Mouse (Mus musculus) adrenal gland, postnatal 10 days (tissue): ENCODE measurements around the gene Prr3. TPM values are rescaled to one million over a fixed set of nuclear protein-coding genes. Genes with fewer than 3 reads are reported as not detected.
A peak's percentile ranks its signal among the peaks of the same experiment; 100 is the strongest.
"Not testable (repeated sequence)": the region's sequence is repeated elsewhere in the genome, so short reads cannot be mapped to it uniquely, and the experiment has no call there.

Experiments
- DNase-seq: peaks from one replicate; pipeline ENCODE4 v3.0.0; 2021; ENCODE audit warnings: mixed read lengths
- long read RNA-seq, 2 experiments: library from polyadenylated mRNA; stranded (forward); transcript quantifications; one replicate each; pipeline ENCODE4 v2.0.0; 2021
- total RNA-seq, 2 experiments: library from RNA; stranded (reverse); gene quantifications; 2 replicates each; pipeline ENCODE4 v1.2.3; 2021

Prr3 gene
- 10 to 100 TPM; 16.7 to 28.8 TPM for total RNA-seq
- long read RNA-seq, experiment 1, transcript Prr3-201 (4 exons, 2,727 nt) = major isoform, 8 of 24 reads
- long read RNA-seq, experiment 1, partial matches to known transcripts = 7 of 24 reads
- long read RNA-seq, experiment 1, other reads (novel, unspliced or antisense) = 4 of 24 reads
- long read RNA-seq, experiment 2, partial matches to known transcripts = 2 of 10 reads
- long read RNA-seq, experiment 2, other reads (novel, unspliced or antisense) = 2 of 10 reads

DNA sequence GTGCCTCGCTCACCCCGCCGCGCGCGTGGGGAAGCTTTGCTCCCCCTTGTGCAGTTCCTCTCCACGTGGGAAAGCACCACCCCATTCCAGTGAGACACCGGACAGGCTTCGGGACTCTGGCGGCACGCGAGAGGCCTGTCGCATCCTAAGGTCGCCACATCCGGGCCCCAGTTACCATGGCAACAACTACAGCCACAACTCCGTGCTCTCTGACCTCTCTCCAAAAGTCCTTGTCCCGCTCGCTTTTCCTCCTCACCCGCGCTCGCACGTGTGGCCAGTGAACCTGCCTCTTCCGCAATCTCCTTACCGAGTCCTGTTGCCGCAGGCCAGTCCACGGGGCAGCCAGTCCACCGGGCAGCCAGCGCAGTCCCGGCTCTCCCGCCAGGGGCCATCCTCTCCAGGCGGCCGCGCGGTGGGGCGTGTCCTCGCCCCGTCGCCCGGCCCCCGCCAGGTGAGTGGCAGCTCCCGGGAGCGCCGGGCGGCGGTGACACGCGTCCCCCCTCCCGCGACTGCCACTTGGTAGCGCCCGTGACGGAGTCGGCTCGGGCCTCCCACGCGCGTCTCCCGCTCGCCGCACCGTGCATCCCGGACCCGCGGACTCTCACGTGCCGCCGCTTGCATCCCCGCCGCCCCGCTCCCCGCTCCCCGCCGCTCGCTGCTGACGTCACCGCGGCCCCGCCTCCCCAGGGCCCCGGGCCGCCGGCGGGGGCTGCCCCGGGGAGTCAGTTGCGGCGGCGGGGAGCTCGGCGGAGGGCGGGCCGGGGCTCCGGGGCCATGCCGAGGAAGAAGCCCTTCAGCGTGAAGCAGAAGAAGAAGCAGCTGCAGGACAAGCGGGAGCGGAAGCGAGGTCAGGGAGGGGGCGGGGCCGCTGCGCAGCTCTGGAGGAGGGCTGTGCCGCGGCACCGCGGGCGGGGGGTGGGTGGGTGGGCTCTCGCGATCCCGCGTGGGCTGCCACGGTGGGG is at the start of gene Prr3, which contains the start of gene Gnl1:
Prr3 (minus strand) TSS at position 836 of the 962 bp plus-strand sequence.
Gnl1 (plus strand) TSS at position 451 of the 962 bp plus-strand sequence.
- DNase-seq = peak; percentile 93

DNA sequence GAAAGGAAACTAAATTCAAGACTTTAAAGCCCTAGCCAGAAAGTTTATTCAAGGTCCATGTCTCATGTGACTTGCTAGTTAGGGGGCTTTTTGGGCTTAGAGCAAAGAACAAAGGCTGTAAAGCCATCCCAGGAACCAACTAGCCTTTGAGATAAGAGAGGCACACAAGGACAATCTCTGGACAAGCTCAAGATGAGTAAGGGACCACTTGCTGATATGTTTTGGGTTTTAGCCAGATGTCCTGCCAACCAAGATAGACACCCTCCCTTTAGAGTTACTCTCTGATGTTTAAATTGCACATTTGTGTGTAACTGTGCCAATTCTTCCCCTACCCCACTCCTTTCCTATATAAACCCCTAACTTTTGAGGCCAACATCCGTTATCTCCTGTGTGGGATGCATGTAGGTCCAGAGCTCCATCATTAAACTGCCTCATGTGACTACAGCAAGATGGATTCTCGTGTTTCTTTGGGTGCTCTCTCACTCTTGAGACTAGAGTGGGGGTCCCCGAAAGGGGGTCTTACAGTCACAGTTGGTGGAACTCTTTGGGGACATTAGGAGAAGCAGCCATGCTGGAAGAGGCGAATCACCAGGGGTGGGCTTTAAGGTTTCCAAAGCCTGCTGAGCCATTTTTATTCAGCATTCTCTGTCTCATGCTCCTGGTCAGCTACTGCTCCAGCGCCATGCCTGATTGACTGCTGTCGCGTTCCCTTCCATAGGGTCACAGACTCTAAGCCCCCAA is 49.0 kb upstream of the Prr3 start:
- DNase-seq = no peak

DNA sequence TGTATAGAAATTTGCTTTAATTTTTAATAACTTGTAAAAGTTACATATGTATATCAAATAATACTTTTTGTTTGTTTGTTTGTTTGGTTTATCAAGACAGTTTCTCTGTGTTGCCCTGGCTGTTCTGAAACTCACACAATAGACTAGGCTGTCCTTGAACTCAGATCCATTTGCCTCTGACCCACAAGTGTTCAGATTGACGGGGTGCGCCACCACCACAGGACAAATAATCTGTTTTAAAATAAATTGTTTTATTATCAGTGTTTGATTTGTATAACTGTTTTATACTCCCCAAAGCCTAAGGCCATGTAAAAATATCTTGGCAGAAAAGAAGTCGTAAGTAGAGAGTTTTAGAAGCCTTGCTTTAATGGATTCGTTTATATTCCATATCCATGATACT is 47.6 kb upstream of the Prr3 start:
- no peak for DNase-seq

DNA sequence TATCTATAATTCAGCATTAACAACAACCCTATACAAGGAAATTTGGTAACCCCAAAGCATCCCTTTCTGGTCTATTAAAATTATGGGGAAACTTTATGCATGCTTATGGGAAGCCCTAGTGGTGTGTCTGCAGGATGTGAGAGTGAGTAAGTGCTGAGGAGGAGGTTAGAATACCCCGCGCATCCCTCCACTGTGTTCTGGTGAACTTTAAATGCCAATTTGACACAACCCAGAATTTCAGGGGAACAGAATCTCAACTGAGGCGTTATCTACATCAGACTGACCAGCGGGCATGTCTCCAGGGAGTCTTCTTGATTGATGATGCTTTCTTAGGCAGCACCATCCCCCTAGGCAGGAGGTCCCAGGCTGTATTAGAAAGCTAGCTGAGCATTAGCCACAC is 45.9 kb upstream of the Prr3 start:
- DNase-seq = no peak

DNA sequence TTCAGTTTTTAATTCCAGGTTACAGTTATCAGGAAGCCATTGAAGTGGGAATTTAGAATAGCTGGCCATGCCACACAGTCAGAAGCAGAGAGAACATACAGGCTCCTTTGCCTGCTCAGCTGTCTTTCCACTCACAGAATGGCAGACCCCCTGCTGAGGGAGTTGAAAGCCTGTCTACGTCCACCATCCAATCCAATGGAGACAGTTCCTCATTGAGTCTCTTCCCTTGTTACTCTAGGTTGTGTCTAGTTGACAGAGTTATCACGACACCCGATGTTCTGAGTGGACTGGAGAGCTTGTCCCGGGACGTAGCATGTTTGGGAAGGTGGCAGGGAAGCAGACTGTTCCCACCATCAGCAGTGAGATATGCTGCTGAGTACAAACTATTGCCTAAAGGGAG is 45.2 kb upstream of the Prr3 start:
- DNase-seq = no peak

DNA sequence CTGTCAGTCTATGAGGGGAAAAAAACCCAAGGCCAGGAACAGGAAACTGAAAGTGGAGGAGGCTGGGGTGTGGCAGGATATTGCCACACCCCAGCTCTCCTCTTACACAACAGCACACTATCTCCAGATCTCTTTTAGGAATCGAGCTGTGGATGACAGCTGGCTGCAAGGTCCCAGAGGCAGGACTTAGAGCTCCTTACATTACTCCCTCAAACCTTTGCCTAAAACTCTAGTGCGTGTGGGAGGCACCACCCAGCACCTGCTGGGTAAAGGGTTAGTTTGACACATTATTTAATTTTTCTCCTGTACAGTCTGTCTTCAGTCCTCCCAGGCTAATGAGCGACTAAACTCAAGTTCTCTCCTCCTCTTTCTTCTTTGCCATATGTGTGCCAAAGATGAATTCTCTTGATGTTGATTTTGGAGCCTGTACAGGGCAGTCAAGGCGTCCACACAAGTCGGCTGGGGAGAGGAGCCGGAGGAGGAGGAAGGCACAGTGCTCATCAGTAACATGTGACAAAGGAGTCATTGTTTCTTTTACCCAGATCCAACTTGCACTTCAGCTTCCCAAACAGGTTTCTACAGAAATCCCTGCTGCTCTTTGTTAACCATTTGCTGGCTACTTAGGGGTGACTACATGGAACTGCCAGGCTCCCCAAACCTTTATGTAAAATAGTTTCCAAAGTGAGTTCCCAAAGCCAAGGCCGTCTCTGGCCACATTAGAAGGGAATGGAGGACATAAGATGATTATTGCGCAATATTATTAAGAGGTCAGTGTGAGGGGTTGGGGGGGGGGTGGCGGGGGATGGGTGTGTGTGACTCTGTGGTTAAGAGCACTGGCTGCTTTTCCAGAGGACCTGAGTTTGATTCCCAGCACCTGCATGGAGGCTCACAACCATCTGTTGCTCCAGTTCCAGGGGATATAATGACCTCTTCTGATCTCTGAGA is 43.9 kb upstream of the Prr3 start:
- DNase-seq = peak; percentile 36

DNA sequence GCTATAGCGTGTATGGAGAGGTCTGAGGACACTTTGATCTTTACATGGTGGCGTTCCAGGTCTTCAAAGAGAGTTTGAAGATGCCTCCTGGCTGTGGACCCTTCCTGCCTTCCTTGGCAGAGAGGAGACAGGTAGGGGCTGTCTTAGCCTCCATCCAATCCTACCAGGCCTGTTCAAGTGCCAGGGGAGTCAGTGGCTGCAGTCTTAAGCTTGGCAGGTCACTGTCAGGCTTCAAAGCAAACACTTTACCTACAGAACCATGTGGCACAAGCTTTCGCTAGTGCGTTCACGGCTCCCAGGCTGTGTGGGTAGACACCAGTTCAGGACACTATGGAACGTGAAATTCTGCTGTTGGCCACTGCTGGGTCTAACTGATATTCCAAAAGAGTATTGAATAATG is 42.9 kb upstream of the Prr3 start:
- DNase-seq = no peak

DNA sequence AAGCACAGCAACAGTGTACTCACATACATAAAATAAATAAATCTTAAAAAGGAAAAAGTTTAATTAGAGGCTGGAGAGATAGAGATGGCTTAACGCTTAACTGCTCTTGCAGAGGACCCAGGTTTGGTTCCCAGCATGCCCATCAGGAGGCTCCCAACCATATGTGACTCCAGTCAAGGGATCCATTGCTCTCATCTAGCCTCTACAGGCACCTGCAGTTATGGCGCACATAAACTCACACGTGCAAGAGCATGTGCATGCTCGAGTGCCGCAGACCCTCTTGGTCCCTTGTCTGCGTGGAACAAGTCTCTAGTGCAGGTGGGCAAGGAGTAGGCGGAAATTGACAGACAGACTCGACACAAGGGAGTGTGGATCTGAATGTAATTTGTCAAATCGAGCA is 42.1 kb upstream of the Prr3 start:
- no peak for DNase-seq

DNA sequence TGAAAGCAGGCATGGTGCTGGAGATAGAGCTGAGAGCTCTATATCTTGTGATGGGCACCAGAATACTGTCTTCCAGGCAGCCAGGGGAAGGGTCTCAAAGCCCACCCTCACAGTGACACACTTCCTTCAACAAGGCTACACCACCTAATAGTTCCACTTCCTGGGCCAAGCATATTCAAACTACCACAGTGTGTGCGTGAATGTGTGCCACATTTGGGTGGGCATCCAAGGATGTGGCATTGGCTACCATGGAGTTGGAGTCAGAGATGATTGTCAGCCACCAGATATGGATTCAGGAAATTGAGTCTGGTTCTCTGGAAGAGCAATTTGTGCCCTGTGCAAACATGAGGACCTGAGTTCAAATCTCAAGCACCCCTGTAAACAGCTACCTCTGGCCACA is 41.3 kb upstream of the Prr3 start:
- DNase-seq = no peak

DNA sequence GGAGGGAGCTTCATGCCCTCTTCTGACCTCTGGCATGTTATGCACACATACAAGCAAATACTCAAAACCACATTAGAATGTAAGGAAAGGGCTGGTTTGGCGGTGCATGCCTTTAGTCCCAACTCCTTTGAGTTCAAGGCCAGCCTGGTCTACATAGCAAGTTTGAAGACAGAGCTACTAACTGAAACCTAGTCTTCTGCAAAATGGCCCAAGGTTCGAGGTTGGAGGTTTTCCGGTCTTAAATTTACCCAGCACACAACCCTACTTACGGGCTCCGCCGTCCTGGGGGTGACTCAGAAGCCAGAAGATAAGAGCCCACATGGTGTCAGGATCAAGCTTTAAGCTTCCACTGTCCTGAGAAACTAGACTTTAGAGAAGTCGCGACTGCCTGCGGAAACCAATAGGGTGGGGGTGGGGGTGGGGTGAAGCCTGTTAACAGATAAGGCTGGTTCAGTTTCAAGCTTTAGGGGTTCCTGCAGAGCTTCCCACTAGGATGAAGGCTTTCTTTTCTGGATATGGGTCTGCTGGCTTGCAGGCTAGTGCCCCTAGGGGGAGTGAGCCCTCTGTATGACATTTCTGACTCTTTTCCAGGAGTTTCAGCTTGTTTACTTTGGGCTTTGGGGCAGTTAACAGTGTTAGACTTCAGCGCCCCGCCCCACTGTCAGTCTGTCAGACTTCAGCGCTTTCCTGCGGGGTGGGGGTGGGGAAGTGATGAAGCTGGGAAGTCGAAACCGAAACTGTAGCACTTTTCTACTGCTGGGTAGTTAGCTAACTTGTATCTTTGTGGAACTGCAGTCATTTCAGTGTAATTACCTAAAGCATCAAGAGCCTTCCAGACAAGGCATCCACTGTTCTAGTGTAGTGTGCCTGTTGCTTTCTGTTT is 40.4 kb upstream of the Prr3 start, which contains the start of gene H2-T24:
H2-T24 (minus strand) TSS at position 370 of the 883 bp plus-strand sequence.
- DNase-seq = peak; percentile 74

DNA sequence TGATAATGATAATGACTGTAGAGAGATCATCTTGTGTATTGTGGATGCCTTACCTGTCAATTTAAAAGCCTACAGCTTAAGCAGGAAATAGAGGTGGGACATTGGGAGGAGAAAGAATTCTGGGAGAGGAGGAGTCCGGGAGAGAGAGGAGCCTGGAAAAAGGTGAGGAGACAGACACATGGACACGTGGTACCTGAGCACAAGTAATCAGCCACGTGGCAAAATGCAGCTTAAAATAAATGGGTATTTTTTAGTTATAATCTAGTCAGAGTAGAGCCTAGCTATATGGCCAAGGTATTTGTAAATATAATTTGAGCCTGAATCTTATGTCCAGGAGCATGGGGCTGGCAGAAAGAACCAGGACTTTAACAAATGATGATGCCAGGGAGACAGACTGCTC is 39.5 kb upstream of the Prr3 start:
- no peak for DNase-seq

DNA sequence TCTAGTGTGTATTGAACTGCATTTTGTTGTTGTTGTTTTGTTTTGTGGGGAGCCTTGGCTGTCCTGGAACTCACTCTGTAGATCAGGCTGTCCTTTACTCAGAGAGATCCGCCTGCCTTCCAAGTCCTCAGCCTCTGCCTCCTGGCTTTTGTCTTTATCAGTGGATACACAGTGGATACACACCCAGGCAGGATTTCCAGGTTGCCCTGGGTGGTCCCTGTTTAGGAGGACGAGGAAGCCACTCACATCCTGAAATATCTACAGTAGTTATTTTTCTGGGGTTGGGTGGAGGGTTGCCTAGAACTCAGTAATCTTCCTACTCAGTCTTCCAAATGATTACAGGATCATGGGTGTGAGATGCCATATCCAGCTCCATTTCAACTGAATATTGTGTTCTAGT is 38.9 kb upstream of the Prr3 start:
- peak; percentile 15 for DNase-seq

DNA sequence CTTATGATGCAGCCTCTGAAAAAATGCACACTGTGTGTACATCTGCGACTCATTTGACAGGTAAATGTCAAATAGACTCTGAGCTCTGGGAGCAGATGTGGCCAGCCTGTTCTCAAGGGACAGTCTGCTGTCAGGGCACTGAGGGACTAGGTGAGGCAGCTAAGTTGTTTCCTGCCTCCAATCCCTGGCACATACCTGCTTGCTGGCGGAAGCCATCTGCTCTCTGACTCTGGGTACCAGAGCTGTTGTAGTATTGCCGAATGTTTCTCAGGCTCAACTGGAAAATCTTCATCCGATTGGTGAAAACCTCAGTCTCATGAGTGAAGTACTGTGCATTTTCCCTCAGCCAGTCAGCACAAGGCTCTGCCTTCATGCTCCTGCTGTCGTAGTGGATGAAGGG is 37.0 kb upstream of the Prr3 start:
- no peak for DNase-seq

DNA sequence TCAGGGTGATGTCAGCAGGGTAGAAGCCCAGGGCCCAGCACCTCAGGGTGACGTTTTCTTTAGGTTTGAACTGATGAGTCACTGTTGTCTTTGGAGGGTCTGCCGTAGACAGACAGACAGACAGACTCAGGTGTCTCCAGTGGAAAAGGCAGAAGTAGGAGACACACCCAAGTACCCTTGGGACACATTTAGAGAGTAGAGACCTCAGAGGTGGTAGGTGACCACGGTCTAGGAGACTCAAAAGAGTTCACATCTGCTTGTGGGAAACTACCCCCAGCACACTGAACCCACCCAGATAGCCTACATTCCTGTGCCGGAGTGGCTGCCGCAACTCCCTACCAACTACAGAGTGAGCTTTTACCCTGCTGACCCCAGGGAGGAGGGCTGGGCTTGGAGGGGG is 34.9 kb upstream of the Prr3 start:
- no peak for DNase-seq

DNA sequence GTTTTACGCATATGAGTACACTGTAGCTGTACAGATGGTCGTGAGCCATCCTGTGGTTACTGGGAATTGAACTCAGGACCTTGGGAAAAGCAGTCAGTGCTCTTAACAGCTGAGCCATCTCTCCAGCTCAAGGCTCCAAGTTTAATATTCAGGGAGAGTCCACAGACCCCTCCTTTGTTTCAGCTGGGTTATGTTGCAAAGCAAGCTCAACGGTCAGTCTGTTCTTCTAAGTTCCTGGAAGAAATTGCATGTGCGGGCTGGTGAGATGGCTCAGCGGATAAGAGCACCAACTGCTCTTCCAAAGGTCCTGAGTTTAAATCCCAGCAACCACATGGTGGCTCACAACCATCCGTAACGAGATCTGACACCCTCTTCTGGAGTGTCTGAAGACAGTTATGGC is 24.4 kb upstream of the Prr3 start:
- not testable (repeated sequence) for DNase-seq

DNA sequence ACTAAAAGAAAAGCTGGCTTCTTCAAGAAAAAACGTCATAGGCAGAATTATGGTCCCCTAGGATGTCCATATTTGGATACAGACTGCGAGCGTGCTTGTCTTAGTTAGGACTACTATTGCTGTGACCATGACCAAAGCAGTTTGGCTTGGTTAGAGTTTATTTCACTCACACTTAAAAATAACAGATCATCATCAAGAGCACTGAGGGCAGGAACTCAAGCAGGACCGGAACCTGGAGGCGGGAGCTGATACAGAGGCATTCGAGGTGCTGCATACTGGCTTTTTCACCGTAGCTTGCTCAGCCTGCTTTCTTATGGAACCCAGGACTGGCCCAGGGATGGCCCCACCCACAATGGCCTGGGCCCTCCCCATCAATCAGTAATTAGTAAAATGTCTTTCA is 23.3 kb upstream of the Prr3 start:
- DNase-seq = no peak

DNA sequence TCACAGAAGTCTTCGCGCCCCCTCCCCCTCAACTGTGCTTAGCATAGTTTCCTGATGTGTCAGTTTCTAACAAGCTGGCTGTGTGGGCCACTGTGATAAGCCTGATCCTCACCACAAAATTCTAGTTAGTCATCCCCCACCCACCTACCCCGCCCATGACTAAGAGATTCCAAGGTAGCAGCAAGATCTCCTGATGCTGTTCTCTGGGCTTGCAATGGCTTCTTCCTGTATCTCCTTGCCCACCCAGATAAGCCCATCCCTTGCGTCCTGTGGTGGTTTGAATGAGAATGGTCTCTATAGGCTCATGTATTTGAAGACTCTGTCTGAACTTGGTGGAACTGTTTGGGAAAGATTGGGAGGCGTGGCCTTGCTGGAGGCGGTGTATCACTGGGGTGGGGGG is 21.9 kb upstream of the Prr3 start:
- DNase-seq = no peak

DNA sequence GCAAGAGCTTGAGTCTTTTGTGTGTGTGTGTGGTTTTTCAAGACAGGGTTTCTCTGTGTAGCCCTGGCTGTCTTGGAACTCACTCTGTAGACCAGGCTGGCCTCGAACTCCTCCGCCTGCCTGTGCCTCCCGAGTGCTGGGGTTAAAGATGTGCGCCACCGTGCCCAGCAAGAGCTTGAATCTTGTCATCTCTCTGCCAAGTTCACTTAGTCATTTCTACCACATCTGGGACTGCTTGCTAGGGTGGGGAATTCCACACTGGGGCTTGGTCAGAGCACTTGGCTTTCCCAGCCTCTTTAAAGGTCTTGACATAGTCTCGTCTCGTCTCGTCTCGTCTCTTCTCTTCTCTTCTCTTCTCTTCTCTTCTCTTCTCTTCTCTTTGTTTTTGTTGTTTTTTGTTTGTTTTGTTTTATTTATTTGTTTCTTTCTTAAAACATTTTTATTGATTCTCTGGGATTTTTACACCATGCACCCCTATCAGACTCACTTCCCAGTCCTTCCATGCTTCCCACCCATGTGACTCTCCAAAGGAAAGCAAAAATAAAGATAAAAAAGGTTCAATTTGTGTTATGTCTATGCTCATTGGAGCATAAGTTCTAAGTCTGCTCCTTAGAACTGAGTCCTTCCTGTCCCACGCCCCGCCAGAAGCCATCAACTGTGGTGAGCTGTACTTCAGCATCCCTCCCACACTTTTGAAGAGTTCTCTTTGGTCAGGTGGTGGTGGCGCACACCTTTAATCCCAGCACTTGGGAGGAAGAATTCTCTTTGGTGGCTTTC is 21.3 kb upstream of the Prr3 start:
- DNase-seq = no peak

DNA sequence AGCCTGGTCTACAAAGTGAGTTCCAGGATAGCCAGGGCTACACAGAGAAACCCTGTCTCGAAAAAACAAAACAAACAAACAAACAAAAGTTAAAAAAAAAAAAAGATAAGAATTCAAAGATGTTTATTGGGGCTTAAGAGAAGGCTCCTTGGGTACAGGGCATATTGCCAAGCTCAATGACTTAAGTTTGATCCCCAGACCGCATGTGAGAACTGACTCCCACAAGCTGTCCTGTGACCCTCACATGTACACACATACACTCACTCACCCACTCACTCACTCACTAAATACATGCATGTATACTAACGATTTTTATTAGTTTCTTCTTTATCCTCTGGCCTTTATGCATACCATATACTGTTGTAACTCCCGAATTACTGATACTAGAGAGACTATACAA is 20.3 kb upstream of the Prr3 start:
- DNase-seq = no peak

DNA sequence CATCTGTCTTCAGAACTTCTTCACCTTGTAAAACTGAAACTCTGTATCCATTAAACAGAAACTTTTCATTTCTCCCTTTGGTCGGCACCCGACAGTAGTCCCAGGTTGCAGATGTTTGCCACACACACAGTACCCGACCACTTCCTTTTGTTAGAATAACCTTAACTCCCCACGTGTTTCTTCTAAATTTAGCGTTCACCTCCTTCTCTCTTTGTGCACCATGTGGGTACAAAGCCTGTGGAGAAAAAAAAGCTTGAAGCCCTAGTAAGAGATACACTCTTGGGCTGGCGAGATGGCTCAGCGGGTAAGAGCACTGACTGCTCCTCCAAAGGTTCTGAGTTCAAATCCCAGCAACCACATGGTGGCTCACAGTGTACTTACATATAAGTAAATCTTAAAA is 19.3 kb upstream of the Prr3 start:
- DNase-seq = no peak
